ENCODE assay signal across 8 mouse cellular contexts in the genomic region with DNA sequence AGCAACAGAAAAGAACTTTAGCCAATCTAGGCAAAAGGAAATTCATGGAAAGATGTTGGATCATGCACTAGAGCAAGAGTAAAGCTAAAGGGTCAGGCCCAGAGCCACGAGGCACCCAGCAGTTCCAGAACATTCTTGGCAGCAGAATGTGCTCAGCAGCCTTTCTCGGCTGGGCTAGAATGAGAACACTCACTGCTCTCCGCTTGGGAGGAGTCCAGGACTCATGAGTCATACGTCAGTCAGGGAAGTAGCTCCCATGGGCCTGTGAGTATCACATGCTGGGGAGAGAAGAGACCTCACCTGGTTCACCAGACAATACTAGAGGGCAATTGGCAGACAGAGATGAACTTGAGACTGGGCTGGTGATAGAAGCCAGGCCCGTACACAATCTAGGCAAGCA. TPM values are rescaled to one million over a fixed set of nuclear protein-coding genes. Genes with fewer than 3 reads are reported as not detected.
DNase-seq lines count a peak whose midpoint lies in the region; ATAC-seq and TF ChIP-seq lines count a peak whose summit lies in the region.

No protein-coding gene starts in this region.

- H3K27me3 ChIP-seq in lung, embryonic 14.5 days (ENCODE audit: insufficient read depth, low read length): no peaks in the 10 kb centered on the region
- H3K27me3 ChIP-seq in hindbrain, embryonic 12.5 days: peaks cover 18% of the 10 kb centered on the region

- H3K9me3 ChIP-seq in lung, embryonic 14.5 days (ENCODE audit: low read depth, low read length): no peaks in the 10 kb centered on the region
- no peaks in the 10 kb centered on the region for H3K9me3 ChIP-seq in hindbrain, embryonic 12.5 days (replicated peaks)

- peak; percentile 100 for DNase-seq in 3T3-L1 (ENCODE audit: low read depth, low spot score)
- peak; percentile 88 for DNase-seq in adrenal gland, postnatal 10 days
- peak; percentile 88 for DNase-seq in gastrocnemius, adult 2 months
- DNase-seq in kidney, postnatal 14 days: peak; percentile 73
- DNase-seq in lung, embryonic 14.5 days: peak; percentile 64
- DNase-seq in urinary bladder, adult 18-20 months (ENCODE audit: low spot score in 2 of 2): peak; percentile 34 to 84

- no peak overlapping the region for H3K9ac ChIP-seq in lung, embryonic 14.5 days
- H3K9ac ChIP-seq in hindbrain, embryonic 12.5 days: no peak overlapping the region

- no peak overlapping the region for H3K4me3 ChIP-seq in gastrocnemius, adult 2 months
- H3K4me3 ChIP-seq in lung, embryonic 14.5 days (ENCODE audit: low read depth, low read length): no peak overlapping the region
- no peak overlapping the region for H3K4me3 ChIP-seq in hindbrain, embryonic 12.5 days

- H3K4me1 ChIP-seq in lung, embryonic 14.5 days (ENCODE audit: insufficient read depth): peaks cover 8% of the 10 kb centered on the region; the same call in 1 of the 2 replicates
- peaks cover 4% of the 10 kb centered on the region; the same call in 1 of the 2 replicates for H3K4me1 ChIP-seq in hindbrain, embryonic 12.5 days

- no peak overlapping the region for H3K27ac ChIP-seq in gastrocnemius, adult 2 months
- no peak overlapping the region for H3K27ac ChIP-seq in lung, embryonic 14.5 days (ENCODE audit: low read depth)
- H3K27ac ChIP-seq in hindbrain, embryonic 12.5 days: no peak overlapping the region

- ATAC-seq in lung, embryonic 14.5 days (ENCODE audit: insufficient read depth): peak; percentile 28; the same call in 1 of the 2 replicates
- ATAC-seq in hindbrain, embryonic 12.5 days (ENCODE audit: low FRiP score): no peak
- no peak for ATAC-seq in monocyte, adult 5-6 weeks (replicated peaks; ENCODE audit: insufficient number of reproducible peaks, low FRiP score, low TSS enrichment, poor library complexity, severe bottlenecking)

- WGBS in lung, embryonic 14.5 days: 55% methylated on average over 5 of the region's 5 CpGs
- WGBS in hindbrain, embryonic 12.5 days: 81% methylated on average over 5 of the region's 5 CpGs

- H3K4me2 ChIP-seq in lung, embryonic 14.5 days: no peak overlapping the region
- H3K4me2 ChIP-seq in hindbrain, embryonic 12.5 days (replicated peaks): no peak overlapping the region

- no peaks in the 10 kb centered on the region for H3K36me3 ChIP-seq in lung, embryonic 14.5 days (ENCODE audit: insufficient read depth)
- H3K36me3 ChIP-seq in hindbrain, embryonic 12.5 days: no peaks in the 10 kb centered on the region

- intact Hi-C loops in gastrocnemius, adult 2 months (cut with DNase I): no loop called here

- TF ChIP-seq CTCF in gastrocnemius, adult 2 months (IDR thresholded peaks at IDR 0.05): no peak
- no peak for TF ChIP-seq CTCF in lung, embryonic 14.5 days (IDR thresholded peaks at IDR 0.05; ENCODE audit: low read depth)

RNA-seq across cellular contexts. Expression of a gene that starts 39.8 kb away (rescaled TPM):
- total RNA-seq in adrenal gland, postnatal 10 days (2021): 10 to 100 TPM; 21.4 to 30.1 TPM
- total RNA-seq in gastrocnemius, adult 2 months (2021): 1 to 10 TPM; 4.5 to 8.8 TPM
- polyA plus RNA-seq in lung, embryonic 14.5 days (2014; fragmentation: Nextera tagmentation; extraction: Ambion mirVana): 13.7 and 15.5 TPM in 2 replicates
- polyA plus RNA-seq in hindbrain, embryonic 12.5 days (2016; fragmentation: Nextera tagmentation; extraction: Ambion mirVana): 18.4 and 21.0 TPM in 2 replicates
- 15.7 to 53.5 TPM (median 47.7 TPM) in 3 replicates for total RNA-seq in monocyte, adult 5-6 weeks (2017)
